Mouse (Mus musculus) hindbrain, embryonic 10.5 days (tissue): ENCODE results near the gene Mum1. TPM values are rescaled to one million over a fixed set of nuclear protein-coding genes. Genes with fewer than 3 reads are reported as not detected.
"Not testable (repeated sequence)": the region's sequence is repeated elsewhere in the genome, so short reads cannot be mapped to it uniquely, and the experiment has no call there.

Source experiments
- DNase-seq: peaks from one replicate; pipeline ENCODE4 v3.0.0-alpha.2; 2017; ENCODE audit warnings: low spot score
- H3K27ac ChIP-seq: fragments of 300-500 bp; sonication (generic); 2 replicates; pipeline ENCODE4 v1.5.1; 2016; ENCODE audit warnings: mild to moderate bottlenecking, moderate library complexity
- H3K27me3 ChIP-seq: fragments of 300-500 bp; sonication (generic); 2 replicates; pipeline ENCODE4 v1.6.1; 2016; ENCODE audit warnings: mild to moderate bottlenecking; ENCODE audit not compliant: poor library complexity, insufficient read depth, severe bottlenecking
- H3K36me3 ChIP-seq: fragments of 300-500 bp; sonication (generic); 2 replicates; pipeline ENCODE4 v1.6.1; 2016; ENCODE audit warnings: mild to moderate bottlenecking, moderate library complexity
- H3K4me1 ChIP-seq: fragments of 300-500 bp; sonication (generic); replicated peaks from 2 replicates; pipeline ENCODE4 v1.6.1; 2016; ENCODE audit warnings: mild to moderate bottlenecking
- H3K4me3 ChIP-seq: fragments of 300-500 bp; sonication (generic); 2 replicates; pipeline ENCODE4 v1.5.1; 2016; ENCODE audit warnings: mild to moderate bottlenecking, moderate library complexity
- H3K9me3 ChIP-seq: fragments of 300-500 bp; sonication (generic); 2 replicates; pipeline ENCODE4 v1.6.1; 2016; ENCODE audit warnings: mild to moderate bottlenecking, moderate library complexity
- WGBS: fragments of 180-500 bp; shearing (Covaris S2); methylation state at CpG from one replicate; pipeline ENCODE4 v1.1.7; 2016; 5-methylcytosine and 5-hydroxymethylcytosine counted together
- polyA plus RNA-seq: library from polyadenylated mRNA; unstranded; fragments of >200 nt; fragmentation: Nextera tagmentation; extraction: Ambion mirVana; gene quantifications from 2 replicates; pipeline ENCODE4 v1.2.1, GENCODE M21; 2016

Gene Mum1
- polyA plus RNA-seq, 1 experiment from 2014 or later: 63.6 TPM

DNA sequence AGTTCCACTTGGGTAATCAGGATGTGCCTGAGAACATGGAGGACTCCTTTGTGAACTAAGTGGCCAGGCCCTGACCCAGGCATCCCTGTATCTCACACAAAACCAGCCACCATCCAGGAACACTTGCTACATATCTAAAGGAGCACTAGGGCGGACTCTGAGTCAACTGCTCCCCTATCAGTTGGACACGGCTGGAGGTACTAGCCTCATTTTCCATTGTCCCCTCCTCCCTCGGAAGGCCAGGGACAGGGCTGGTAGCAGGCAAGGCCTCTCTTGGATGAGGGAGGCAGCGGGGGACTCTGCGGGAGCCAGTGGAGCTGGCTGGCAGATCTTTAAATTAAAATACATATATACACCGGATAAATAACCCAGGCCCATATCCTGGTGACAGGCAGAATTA, 32.3 kb upstream of the Mum1 start:
- no peak for DNase-seq
- 64% methylated on average over 6 of the region's 6 CpGs for WGBS
- peaks cover 71% of the 10 kb centered on the region for H3K4me1 ChIP-seq

DNA sequence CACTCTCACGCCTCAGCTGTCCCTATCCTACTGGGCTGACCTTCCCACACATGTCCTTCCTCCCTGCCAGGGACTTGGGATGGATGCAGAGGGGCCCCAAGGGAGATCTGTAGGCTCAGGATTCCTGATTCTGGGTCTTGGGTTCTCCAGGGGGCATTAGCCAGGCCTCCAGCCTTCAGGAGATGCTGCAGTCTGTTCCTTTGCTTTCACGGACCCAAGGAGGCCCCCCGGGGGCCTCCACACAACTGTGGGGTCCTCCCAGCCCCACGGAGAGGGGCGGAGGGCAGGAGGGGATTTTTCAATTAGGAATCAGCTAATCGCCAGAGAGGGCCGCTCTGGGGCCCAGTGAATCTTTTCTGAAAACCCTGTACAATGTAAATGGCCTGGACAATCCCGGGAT, 31.8 kb upstream of the Mum1 start:
- H3K27me3 ChIP-seq: peaks cover 45% of the 10 kb centered on the region
- H3K9me3 ChIP-seq: no peaks in the 10 kb centered on the region
- H3K4me1 ChIP-seq: peaks cover 69% of the 10 kb centered on the region
- WGBS: 47% methylated on average over 8 of the region's 8 CpGs
- peak overlapping the region; percentile 79 for H3K27ac ChIP-seq
- H3K36me3 ChIP-seq: no peaks in the 10 kb centered on the region; the same call in 1 of the 2 replicates
- no peak for DNase-seq
- no peak overlapping the region for H3K4me3 ChIP-seq

More for the DNA sequence above, 32.3 kb upstream of the Mum1 start:
- H3K9me3 ChIP-seq: no peaks in the 10 kb centered on the region
- H3K27ac ChIP-seq: peak overlapping the region; percentile 79
- H3K27me3 ChIP-seq: peaks cover 49% of the 10 kb centered on the region
- peaks cover 4% of the 10 kb centered on the region for H3K36me3 ChIP-seq
- H3K4me3 ChIP-seq: peak overlapping the region; percentile 18; the same call in 1 of the 2 replicates

DNA sequence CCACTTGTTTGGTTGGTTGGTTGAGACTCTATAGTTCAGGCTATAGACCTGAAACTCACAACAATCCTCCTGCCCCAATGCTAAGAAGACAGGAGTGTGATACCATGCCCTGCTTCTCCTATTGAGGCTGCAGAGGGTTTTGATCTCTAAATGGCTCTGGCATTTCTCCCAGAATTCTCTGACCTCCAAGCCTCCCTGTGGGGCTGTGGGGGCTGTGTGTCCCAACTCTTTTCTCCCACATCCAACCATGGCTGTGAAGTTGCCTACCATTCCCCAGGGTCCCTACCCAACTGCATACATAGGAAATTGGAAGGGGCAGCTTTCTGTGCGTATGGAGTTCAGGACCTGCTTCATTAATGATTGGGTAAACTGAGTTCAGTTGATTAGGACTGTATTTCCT, 30.1 kb upstream of the Mum1 start:
- no peak overlapping the region for H3K4me3 ChIP-seq
- peaks cover 66% of the 10 kb centered on the region for H3K4me1 ChIP-seq
- H3K27ac ChIP-seq: peak overlapping the region; percentile 82; the same call in 1 of the 2 replicates
- H3K36me3 ChIP-seq: no peaks in the 10 kb centered on the region
- DNase-seq: no peak
- no peaks in the 10 kb centered on the region for H3K9me3 ChIP-seq
- H3K27me3 ChIP-seq: peaks cover 28% of the 10 kb centered on the region
- WGBS: 79% methylated on average over 1 of the region's 1 CpGs

DNA sequence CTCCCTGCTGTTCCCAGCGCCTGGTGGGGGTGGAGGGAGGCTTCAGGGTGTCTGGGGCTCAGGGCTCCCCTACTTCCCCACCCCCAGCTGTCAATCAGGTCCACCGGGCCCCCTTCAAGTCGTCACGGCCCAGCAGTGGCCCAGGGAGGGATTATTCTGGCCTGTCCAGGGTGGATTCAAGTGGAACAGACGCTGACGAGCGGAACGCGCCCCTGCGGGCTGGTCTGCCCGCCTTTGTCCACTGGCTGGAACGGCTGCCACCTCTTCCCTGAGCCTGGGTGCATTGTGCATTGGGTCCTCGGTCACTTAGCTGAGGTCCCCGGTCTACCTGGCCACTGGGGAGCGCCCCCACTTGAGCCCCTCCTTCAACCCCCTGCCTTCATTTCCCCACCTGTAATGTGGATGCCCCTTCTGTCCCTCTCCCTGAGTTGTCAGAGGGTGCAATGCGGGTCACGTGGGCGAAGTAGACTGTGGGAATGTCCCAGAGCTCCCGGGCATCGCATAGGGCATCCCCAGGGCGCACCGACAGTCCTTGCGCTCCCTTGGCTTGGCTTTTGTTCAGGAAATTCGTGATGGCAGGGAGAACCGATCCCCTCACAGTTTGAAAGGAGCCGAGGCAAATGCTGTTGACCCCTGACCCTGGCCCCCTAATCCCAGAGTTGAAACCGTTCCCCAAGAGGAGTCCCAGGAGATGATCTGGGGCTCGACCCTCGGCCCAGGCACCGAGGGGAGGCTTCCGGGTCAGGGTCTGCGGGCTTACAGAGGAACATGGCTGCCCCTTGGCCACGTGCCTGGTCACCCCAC, 29.3 kb upstream of the Mum1 start:
- H3K4me3 ChIP-seq: peak overlapping the region; percentile 12; the same call in 1 of the 2 replicates
- H3K9me3 ChIP-seq: no peaks in the 10 kb centered on the region
- H3K4me1 ChIP-seq: peaks cover 59% of the 10 kb centered on the region
- peaks cover 20% of the 10 kb centered on the region for H3K27me3 ChIP-seq
- 43% methylated on average over 33 of the region's 33 CpGs for WGBS
- peak; percentile 26 for DNase-seq
- H3K27ac ChIP-seq: peak overlapping the region; percentile 82
- H3K36me3 ChIP-seq: no peaks in the 10 kb centered on the region

DNA sequence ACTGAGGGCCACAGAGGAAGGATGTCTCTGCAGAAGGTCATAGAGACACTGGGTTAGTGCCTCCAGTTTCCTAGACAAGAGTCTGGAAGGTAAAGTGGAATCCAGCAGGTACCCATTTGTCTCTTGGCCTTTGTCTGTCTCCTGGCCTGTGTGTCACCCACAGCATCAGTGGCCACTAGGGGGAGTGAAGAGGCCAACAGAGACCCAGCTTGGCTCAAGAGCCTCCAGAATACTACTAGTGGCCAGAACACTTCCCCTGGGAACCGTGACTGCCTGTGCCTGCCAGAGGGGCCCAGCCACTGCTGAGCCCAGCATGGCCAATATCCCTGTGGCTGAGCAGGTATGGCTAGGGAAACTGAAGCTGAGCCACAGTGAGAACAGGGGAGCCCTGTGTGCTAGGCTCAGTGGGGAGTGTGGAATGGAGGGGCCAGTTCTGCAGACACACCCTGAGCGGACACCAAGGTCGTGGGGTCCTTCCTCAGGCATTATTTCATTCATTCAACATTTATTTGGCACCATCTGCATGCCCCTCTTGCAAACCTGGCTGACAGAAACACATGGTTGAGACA, 26.7 kb upstream of the Mum1 start:
- DNase-seq: peak; percentile 87
- Histone ChIP-seq H3K27ac (peak overlapping the region; percentile 79), H3K4me1 (peaks cover 48% of the 10 kb centered on the region), H3K36me3 (no peaks in the 10 kb centered on the region), H3K4me3 (peak overlapping the region; percentile 21; the same call in 1 of the 2 replicates), H3K27me3 (0 out of 2 replicates have a peak, but pooled peaks cover 2% of the 10 kb centered on the region), H3K9me3 (no peaks in the 10 kb centered on the region)
- 59% methylated on average over 3 of the region's 3 CpGs for WGBS

DNA sequence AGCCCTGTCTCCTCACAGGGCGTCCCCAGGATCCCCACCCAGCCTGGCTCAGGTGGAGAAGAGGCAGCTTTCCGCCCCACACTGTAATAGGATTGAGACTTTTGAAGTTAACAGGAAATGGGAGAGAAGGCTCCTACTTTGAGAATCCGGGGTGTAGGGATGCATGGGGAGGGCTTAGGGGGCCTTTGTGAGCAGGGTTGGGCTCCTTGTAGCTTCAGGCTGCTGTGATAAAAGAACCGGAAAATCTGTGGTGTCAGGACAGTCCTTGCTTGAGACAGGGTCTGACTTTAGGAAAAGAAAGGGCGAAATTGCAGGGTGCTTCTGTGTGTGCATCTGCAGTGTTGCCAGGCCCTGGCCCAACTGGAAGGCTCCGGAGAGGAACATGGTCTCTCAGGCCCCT, 25.7 kb upstream of the Mum1 start:
- peaks cover under 1% of the 10 kb centered on the region; the same call in 1 of the 2 replicates for H3K27me3 ChIP-seq
- no peaks in the 10 kb centered on the region for H3K9me3 ChIP-seq
- H3K27ac ChIP-seq: peak overlapping the region; percentile 79
- WGBS: 70% methylated on average over 6 of the region's 6 CpGs
- no peak for DNase-seq
- H3K36me3 ChIP-seq: no peaks in the 10 kb centered on the region
- H3K4me1 ChIP-seq: peaks cover 55% of the 10 kb centered on the region
- H3K4me3 ChIP-seq: no peak overlapping the region

DNA sequence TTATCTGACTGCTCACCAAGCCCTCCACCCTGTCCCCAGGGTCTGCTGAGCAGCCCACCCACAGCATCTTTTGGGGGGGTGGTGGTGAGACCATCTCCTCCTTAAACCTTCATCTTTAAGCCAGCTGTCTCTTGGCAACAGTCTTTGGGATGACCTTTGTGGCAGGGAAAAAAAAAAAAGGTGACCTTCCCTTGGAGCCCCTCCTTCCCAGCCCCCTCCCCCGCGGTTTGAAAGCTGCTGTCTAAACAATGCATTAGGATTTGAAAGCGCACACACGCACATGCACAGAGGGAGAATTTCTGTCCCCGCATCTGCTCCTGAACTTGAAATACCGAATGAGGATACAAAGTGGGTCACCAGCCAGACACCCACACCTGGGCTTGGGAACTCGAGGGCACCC, 22.2 kb upstream of the Mum1 start:
- peak overlapping the region; percentile 23 for H3K4me3 ChIP-seq
- H3K27ac ChIP-seq: peak overlapping the region; percentile 87
- 17% methylated on average over 7 of the region's 7 CpGs for WGBS
- H3K9me3 ChIP-seq: no peaks in the 10 kb centered on the region
- no peaks in the 10 kb centered on the region for H3K36me3 ChIP-seq
- H3K27me3 ChIP-seq: peaks cover 16% of the 10 kb centered on the region; the same call in 1 of the 2 replicates
- peak; percentile 53 for DNase-seq
- peaks cover 68% of the 10 kb centered on the region for H3K4me1 ChIP-seq

DNA sequence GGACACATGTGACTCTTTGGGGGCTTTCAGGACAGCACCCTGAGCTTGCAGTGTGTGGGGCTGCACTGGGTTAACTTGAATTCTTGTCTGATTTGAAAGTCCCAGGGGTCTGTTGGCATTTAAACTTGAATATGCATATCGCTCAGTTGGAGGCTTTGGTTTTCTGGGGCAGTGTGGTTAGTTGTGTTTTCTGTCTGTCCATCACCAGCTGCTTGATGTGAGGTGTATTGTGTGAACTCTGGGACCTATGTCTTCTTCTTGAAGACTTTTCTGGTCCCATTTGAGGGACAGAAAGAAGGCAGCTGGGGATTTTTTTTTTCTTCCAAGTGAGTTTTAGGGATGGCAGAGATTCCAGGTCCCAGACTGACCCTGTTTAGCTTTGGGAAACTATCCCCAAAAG, 19.0 kb upstream of the Mum1 start:
- peaks cover 57% of the 10 kb centered on the region for H3K4me1 ChIP-seq
- H3K27me3 ChIP-seq: peaks cover 26% of the 10 kb centered on the region
- H3K9me3 ChIP-seq: no peaks in the 10 kb centered on the region
- H3K4me3 ChIP-seq: no peak overlapping the region
- DNase-seq: no peak
- no peaks in the 10 kb centered on the region for H3K36me3 ChIP-seq
- peak overlapping the region; percentile 80 for H3K27ac ChIP-seq
- 43% methylated on average over 1 of the region's 1 CpGs for WGBS

DNA sequence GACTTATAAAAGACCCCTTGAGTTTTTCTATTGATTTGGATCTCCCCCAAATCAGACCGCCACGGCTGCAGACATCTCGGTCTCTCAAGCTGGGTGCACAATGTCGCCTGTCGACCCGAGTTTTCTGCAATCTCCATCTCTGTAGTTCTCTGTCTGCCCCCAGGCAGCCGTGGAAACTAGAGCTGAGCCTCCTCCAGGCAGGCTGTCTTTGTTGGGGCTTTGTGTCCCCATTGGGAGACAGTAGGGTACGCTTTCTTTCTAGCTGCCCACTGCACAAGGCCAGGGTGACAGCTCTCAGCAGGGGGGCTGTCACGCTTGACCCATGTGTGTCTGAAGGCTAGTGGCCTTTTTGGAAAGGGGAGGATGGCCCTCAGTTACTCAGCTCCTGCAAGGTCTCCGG, 18.6 kb upstream of the Mum1 start:
- Histone ChIP-seq H3K27ac (peak overlapping the region; percentile 80), H3K36me3 (no peaks in the 10 kb centered on the region), H3K9me3 (no peaks in the 10 kb centered on the region), H3K27me3 (peaks cover 26% of the 10 kb centered on the region), H3K4me1 (peaks cover 57% of the 10 kb centered on the region), H3K4me3 (peak overlapping the region; percentile 30; the same call in 1 of the 2 replicates)
- DNase-seq: peak; percentile 56
- WGBS: 24% methylated on average over 10 of the region's 10 CpGs

DNA sequence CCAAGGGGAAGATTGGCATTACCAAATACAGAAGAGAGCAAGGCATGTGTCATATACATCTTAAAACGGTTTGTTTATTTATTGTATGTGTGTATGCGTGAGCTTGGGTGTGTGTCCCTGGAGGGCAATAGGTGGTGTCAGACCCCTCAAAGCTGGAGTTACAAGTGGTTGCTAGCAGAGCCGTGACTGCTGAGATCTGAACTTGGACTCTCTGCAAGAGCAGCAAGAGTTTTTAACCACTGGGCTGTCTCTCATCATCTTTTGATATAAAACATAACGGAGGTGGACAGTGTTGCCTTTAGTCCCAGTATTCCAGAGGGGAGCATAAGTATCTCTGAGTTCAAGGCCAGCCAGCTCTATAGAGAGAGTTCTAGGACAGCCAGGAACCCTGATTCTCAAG, 18.0 kb upstream of the Mum1 start:
- Histone ChIP-seq H3K27me3 (peaks cover 26% of the 10 kb centered on the region), H3K27ac (peak overlapping the region; percentile 80), H3K36me3 (no peaks in the 10 kb centered on the region), H3K9me3 (no peaks in the 10 kb centered on the region), H3K4me3 (peak overlapping the region; percentile 30; the same call in 1 of the 2 replicates), H3K4me1 (peaks cover 57% of the 10 kb centered on the region)
- WGBS: 72% methylated on average over 4 of the region's 4 CpGs
- DNase-seq: no peak

DNA sequence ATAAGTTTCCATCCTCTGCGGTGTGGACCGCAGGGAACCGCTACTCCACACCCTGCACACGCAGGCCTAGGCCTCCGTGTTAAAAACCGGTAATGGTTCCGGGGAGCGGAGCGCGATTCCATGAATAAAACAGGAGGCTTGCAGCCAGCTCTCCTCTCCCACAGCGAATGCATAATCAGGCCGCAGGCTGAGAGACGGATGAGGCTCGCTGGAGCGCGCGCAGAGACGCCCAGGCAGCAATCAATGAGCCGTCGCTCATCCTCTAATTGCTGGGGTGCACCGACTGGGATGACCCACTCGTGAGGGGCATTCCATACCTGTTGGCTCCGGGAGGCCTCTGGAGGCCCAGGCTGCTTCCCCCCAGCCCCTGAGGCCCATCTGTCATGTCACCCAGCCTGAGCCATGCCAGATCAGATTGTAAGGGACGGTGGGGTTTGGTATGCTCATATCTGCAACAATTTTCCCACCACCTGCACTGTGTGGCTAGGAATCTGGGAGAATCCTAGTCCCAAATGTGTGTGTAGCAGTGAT, 17.3 kb upstream of the Mum1 start:
- Histone ChIP-seq H3K27ac (peak overlapping the region; percentile 80), H3K27me3 (peaks cover 26% of the 10 kb centered on the region), H3K9me3 (no peaks in the 10 kb centered on the region), H3K4me3 (peak overlapping the region; percentile 30), H3K4me1 (peaks cover 52% of the 10 kb centered on the region), H3K36me3 (no peaks in the 10 kb centered on the region)
- peak; percentile 62 for DNase-seq
- WGBS: 6% methylated on average over 24 of the region's 24 CpGs

DNA sequence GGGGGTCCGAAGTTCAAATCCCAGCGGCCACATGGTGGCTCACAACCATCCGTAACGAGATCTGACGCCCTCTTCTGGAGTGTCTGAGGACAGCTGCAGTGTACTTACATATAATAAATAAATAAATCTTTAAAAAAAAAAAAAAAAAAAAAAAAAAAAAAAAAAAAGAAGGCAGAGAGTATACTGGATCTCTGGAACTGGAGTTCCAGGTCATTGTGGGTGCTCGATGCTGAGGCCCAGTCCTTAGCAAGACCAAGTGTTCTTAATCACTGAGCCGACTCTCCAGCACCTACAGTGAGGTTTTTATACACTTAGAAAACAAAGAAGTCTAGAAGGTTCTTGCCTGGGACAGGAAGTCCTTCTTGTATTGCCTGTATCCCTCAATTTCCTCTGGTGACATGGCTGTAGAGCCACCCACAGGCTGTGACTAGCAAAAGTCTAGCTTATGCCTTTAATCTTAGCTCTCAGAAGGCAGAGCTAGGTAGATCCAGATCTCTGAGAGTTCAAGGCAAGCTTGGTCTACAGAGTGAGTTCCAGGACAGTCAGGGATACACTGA, 14.6 kb upstream of the Mum1 start:
- 73% methylated on average over 7 of the region's 7 CpGs for WGBS
- Histone ChIP-seq H3K4me1 (peaks cover 45% of the 10 kb centered on the region), H3K27me3 (peaks cover 30% of the 10 kb centered on the region)
- not testable (repeated sequence) for H3K9me3 ChIP-seq, H3K36me3 ChIP-seq, H3K4me3 ChIP-seq, H3K27ac ChIP-seq, DNase-seq
